Mouse (Mus musculus) neural tube, embryonic 15.5 days (tissue): Measurements from ENCODE around the gene Grin2b. TPM values are rescaled to one million over a fixed set of nuclear protein-coding genes. Genes with fewer than 3 reads are reported as not detected.

Experiments
- ATAC-seq: fragments of 200-750 bp; cut with Nextera tagmentation; 2 replicates; pipeline ENCODE4 v1.8.0; 2017; ENCODE audit warnings: mild to moderate bottlenecking, moderate TSS enrichment, moderate library complexity; ENCODE audit not compliant: low FRiP score
- H3K27ac ChIP-seq: fragments of 300-500 bp; sonication (generic); replicated peaks from 2 replicates; pipeline ENCODE4 v1.5.1; 2015; ENCODE audit warnings: mild to moderate bottlenecking, inconsistent platforms
- H3K27me3 ChIP-seq: fragments of 300-500 bp; sonication (generic); replicated peaks from 2 replicates; pipeline ENCODE4 v1.6.1; 2015; ENCODE audit warnings: inconsistent platforms
- H3K36me3 ChIP-seq: fragments of 300-500 bp; sonication (generic); 2 replicates; pipeline ENCODE4 v1.6.1; 2015; ENCODE audit warnings: inconsistent platforms
- H3K4me1 ChIP-seq: fragments of 300-500 bp; sonication (generic); 2 replicates; pipeline ENCODE4 v1.6.1; 2015; ENCODE audit warnings: inconsistent platforms
- H3K4me2 ChIP-seq: fragments of 300-500 bp; sonication (generic); 2 replicates; pipeline ENCODE4 v1.6.1; 2015; ENCODE audit warnings: inconsistent platforms, mild to moderate bottlenecking, moderate library complexity
- H3K4me3 ChIP-seq: fragments of 300-500 bp; sonication (generic); replicated peaks from 2 replicates; pipeline ENCODE4 v1.5.1; 2015; ENCODE audit warnings: mild to moderate bottlenecking, inconsistent platforms
- H3K9ac ChIP-seq: fragments of 300-500 bp; sonication (generic); replicated peaks from 2 replicates; pipeline ENCODE4 v1.6.1; 2015; ENCODE audit warnings: mild to moderate bottlenecking, inconsistent platforms
- H3K9me3 ChIP-seq: fragments of 300-500 bp; sonication (generic); replicated peaks from 2 replicates; pipeline ENCODE4 v1.6.1; 2016; ENCODE audit warnings: inconsistent platforms
- WGBS: fragments of 180-500 bp; shearing (Covaris S2); methylation state at CpG from one replicate; pipeline ENCODE4 v1.1.7; 2015; ENCODE audit warnings: mixed read lengths; 5-methylcytosine and 5-hydroxymethylcytosine counted together
- polyA plus RNA-seq: library from polyadenylated mRNA; unstranded; fragments of >200 nt; fragmentation: Nextera tagmentation; extraction: Ambion mirVana; gene quantifications from 2 replicates; pipeline ENCODE4 v1.2.1, GENCODE M21; 2015

Gene Grin2b
- polyA plus RNA-seq, 1 experiment from 2014 or later = 82.8 TPM

DNA sequence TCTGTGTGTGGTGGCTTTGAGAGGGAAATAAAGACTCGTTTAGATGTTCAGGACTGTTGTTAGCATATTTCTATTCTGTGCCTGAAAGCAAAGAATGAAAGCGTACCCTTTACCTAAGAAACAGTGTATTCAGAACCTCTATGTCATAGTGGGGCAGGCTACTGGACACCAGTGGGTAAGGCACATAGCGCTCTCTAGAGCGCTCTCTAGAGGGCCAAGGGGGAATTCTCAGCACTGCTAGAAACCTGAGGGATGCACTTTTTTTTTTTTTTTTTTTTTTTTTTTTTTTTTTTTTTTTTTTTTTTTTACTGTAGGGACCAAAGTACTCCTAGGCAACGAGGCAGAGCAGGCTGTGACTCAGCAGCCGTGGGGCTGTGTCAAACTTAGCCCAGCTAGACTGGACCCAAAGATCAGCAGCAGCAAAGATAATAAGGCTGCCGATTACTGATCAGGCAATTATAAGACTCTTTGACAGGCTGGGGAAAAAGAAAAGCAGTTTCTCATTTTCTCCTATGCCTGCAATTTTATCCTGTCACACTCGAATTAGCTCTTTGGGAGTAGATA is 297.1 kb downstream of the Grin2b start:
- Histone ChIP-seq H3K36me3 (no peaks in the 10 kb centered on the region), H3K9ac (no peak overlapping the region), H3K27me3 (no peaks in the 10 kb centered on the region), H3K9me3 (no peaks in the 10 kb centered on the region), H3K27ac (no peak overlapping the region), H3K4me2 (no peak overlapping the region), H3K4me1 (0 out of 2 replicates have a peak, but pooled peaks cover 6% of the 10 kb centered on the region), H3K4me3 (no peak overlapping the region)
- no peak for ATAC-seq
- 66% methylated on average over 8 of the region's 8 CpGs for WGBS

DNA sequence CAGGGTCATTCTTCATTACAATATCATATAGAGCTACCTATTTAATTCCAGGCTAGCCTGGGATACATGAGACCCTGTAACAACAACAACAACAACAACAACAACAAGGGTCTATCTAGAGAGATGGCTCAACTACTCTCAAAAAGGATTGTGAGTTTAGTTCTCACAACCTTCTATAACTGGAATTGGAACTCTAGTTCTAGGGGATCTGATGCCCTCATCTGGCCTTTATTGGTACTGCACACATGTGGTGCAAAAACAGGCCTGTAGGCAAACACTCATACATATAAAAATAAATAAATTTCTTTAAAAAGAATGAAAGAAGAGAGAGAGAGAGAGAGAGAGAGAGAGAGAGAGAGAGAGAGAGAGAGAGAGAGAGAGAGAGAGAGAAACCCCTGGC is 298.7 kb downstream of the Grin2b start:
- H3K27ac ChIP-seq = no peak overlapping the region
- peaks cover 14% of the 10 kb centered on the region; the same call in 1 of the 2 replicates for H3K4me1 ChIP-seq
- H3K9ac ChIP-seq = no peak overlapping the region
- ATAC-seq = no peak
- no peaks in the 10 kb centered on the region for H3K9me3 ChIP-seq
- H3K36me3 ChIP-seq = no peaks in the 10 kb centered on the region
- no peak overlapping the region for H3K4me2 ChIP-seq
- no peaks in the 10 kb centered on the region for H3K27me3 ChIP-seq
- no peak overlapping the region for H3K4me3 ChIP-seq

DNA sequence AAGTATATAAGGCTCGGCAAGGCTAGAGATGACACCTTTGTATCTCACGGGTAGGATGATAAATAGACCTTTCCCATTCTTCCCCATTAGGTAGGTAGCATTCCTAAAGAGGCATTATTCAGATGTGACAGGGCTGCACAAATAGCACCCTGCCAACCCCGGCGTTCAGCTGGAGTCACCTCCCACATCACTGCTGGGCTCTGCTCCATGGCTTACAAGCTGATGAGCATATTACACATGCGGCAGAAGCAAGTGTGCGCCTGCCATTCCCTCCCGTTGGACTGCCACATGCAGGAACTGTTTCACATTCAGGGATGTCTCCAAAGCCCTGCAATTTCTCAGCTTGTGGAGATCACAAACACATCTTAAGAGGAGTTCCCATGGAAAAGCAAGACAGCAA is 307.5 kb downstream of the Grin2b start:
- no peak overlapping the region for H3K4me2 ChIP-seq
- no peaks in the 10 kb centered on the region for H3K9me3 ChIP-seq
- no peaks in the 10 kb centered on the region for H3K36me3 ChIP-seq
- H3K27me3 ChIP-seq = no peaks in the 10 kb centered on the region
- no peak overlapping the region for H3K4me3 ChIP-seq
- H3K9ac ChIP-seq = no peak overlapping the region
- ATAC-seq = no peak
- 64% methylated on average over 7 of the region's 7 CpGs for WGBS
- peaks cover 11% of the 10 kb centered on the region; the same call in 1 of the 2 replicates for H3K4me1 ChIP-seq
- H3K27ac ChIP-seq = no peak overlapping the region

DNA sequence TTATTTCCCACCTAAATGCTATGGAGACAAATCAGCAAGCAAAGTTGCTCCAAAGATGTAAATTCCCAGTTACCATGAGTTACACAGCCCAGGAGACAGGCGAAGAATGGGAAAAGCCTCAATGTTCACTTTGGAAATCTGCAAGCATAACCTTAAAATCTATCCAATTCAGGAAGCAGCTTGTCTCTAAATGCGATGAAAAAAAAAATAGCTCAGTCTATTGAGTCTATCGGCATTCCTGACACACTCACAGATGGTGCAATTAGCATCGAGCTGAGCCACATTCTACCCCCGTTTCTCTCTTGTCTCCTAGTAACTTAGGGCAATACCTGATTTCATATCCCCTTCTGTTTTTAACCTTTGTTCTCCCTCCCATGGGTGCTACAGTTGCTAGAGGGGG is 309.3 kb downstream of the Grin2b start:
- H3K36me3 ChIP-seq = no peaks in the 10 kb centered on the region
- no peak overlapping the region for H3K4me2 ChIP-seq
- 0 out of 2 replicates have a peak overlapping the region, but pooled peaks have one; percentile 14 for H3K27ac ChIP-seq
- no peaks in the 10 kb centered on the region for H3K9me3 ChIP-seq
- H3K4me1 ChIP-seq = peaks cover 21% of the 10 kb centered on the region
- no peak for ATAC-seq
- no peaks in the 10 kb centered on the region for H3K27me3 ChIP-seq
- no peak overlapping the region for H3K4me3 ChIP-seq
- 56% methylated on average over 5 of the region's 5 CpGs for WGBS
- no peak overlapping the region for H3K9ac ChIP-seq

DNA sequence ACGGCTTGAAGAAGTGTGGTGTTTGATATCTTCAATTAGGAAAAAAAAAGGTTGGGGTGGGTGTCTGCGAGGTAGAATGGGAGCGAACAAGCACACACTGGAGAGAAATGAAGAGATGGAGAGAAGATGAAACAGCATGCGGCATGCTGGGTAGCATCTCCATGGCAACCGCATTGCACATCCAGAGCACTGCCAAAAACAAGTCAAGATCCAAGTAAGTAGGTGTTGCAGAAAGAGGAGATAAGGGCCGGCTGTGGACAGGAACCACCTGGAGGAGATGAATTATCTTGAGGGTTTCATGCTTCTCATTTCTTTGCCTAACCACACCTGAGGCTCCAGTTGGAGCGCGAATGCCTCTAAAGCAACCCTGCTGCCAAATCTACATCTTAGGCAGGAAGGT is 313.8 kb downstream of the Grin2b start:
- H3K36me3 ChIP-seq = no peaks in the 10 kb centered on the region
- ATAC-seq = peak; percentile 83
- peak overlapping the region; percentile 72 for H3K27ac ChIP-seq
- H3K4me2 ChIP-seq = peak overlapping the region; percentile 22
- peaks cover 26% of the 10 kb centered on the region for H3K4me1 ChIP-seq
- H3K9ac ChIP-seq = no peak overlapping the region
- H3K9me3 ChIP-seq = no peaks in the 10 kb centered on the region
- WGBS = 39% methylated on average over 8 of the region's 8 CpGs
- no peaks in the 10 kb centered on the region for H3K27me3 ChIP-seq
- no peak overlapping the region for H3K4me3 ChIP-seq

DNA sequence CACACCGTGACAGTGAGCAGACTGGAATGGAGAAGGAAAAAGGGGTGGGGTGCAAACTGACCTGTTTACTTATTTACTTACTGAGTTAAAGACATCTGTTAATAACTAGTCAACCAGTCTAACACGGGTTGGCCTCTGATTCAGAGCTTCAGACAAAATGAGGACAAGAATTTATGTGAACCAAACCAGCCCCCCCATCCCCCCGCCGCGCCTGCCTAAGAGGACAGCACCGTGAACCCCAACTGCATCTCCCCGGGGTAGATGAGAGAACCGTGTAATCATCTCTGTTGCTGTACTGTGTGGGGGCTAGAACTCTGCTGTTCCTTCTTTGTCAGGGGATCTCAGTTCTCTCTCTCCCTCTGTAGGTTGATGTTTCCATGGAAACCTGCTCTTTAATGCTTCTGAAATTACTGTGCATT is 319.1 kb downstream of the Grin2b start:
- H3K4me1 ChIP-seq = peaks cover 17% of the 10 kb centered on the region
- 38% methylated on average over 8 of the region's 8 CpGs for WGBS
- H3K4me3 ChIP-seq = no peak overlapping the region
- no peak overlapping the region for H3K9ac ChIP-seq
- no peaks in the 10 kb centered on the region for H3K9me3 ChIP-seq
- H3K36me3 ChIP-seq = no peaks in the 10 kb centered on the region
- 0 out of 2 replicates have a peak overlapping the region, but pooled peaks have one; percentile 17 for H3K4me2 ChIP-seq
- no peaks in the 10 kb centered on the region for H3K27me3 ChIP-seq
- ATAC-seq = no peak; the same call in 1 of the 2 replicates
- H3K27ac ChIP-seq = no peak overlapping the region

DNA sequence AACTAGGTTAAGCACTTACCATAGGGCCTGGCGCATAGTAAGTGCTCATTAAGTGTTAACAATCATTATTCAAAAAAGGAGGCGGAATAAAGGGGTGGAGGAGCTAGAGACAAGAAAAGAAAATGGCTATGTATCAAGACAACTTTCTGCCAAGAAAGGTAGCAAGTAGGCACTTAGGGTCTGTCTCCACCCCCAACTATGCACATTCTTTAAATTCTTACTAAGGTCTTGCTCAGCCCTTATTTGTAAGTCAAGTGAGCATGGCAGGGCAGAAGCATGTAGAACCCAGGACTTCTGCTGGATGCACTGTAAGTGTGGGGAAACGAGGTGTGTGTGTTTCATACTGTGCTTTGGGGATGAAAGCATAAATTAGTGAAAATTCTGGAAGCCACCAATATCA is 329.6 kb downstream of the Grin2b start:
- H3K36me3 ChIP-seq = no peaks in the 10 kb centered on the region
- WGBS = 85% methylated on average over 3 of the region's 3 CpGs
- no peaks in the 10 kb centered on the region for H3K27me3 ChIP-seq
- no peak overlapping the region for H3K4me2 ChIP-seq
- no peak overlapping the region for H3K9ac ChIP-seq
- no peak overlapping the region for H3K4me3 ChIP-seq
- H3K27ac ChIP-seq = no peak overlapping the region
- no peak for ATAC-seq
- H3K4me1 ChIP-seq = no peaks in the 10 kb centered on the region
- H3K9me3 ChIP-seq = no peaks in the 10 kb centered on the region

DNA sequence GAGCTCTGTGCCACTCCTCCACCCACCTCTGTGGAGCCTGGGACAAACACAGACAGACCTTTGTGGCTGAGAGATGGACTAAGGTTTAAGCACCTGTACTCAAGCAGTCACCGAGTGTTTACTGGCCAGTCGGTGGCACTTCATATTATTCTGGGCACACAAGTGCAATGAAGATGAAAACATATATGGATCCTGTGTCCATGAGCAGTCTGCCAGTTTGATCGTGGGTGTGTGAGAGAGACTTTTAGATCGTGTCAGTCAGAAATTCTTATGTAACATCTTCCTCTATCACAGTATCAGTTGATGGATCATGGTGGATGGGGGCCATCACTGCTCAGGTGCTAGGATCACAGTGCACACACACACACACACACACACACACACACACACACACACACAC is 337.0 kb downstream of the Grin2b start:
- Histone ChIP-seq H3K4me3 (no peak overlapping the region), H3K9me3 (no peaks in the 10 kb centered on the region), H3K27ac (no peak overlapping the region), H3K4me2 (no peak overlapping the region), H3K9ac (no peak overlapping the region), H3K36me3 (no peaks in the 10 kb centered on the region), H3K27me3 (no peaks in the 10 kb centered on the region), H3K4me1 (peaks cover 10% of the 10 kb centered on the region)
- 90% methylated on average over 4 of the region's 4 CpGs for WGBS
- ATAC-seq = no peak

DNA sequence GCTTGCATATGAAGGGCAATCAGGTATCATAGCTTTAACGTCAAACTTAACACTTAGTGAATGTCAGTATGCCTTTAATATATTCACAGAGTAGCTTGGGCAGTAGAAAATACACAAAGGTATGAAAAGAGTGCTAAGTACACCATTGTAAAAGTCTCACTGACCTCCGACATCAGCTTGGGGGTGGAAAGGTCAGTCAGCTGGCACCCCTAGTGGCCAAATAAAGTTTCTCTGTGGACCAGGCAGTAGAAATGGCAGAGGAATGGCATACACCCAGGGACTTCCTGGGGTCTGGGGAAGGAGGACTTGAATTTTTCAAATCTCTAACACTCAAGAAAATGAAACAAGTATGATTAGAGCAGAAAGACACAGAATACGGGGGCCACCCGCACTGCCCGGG is 339.8 kb downstream of the Grin2b start:
- no peak overlapping the region for H3K9ac ChIP-seq
- H3K4me3 ChIP-seq = no peak overlapping the region
- H3K27ac ChIP-seq = no peak overlapping the region
- ATAC-seq = no peak
- H3K4me2 ChIP-seq = no peak overlapping the region
- no peaks in the 10 kb centered on the region for H3K9me3 ChIP-seq
- 71% methylated on average over 5 of the region's 5 CpGs for WGBS
- peaks cover 19% of the 10 kb centered on the region for H3K4me1 ChIP-seq
- no peaks in the 10 kb centered on the region for H3K36me3 ChIP-seq
- H3K27me3 ChIP-seq = no peaks in the 10 kb centered on the region

DNA sequence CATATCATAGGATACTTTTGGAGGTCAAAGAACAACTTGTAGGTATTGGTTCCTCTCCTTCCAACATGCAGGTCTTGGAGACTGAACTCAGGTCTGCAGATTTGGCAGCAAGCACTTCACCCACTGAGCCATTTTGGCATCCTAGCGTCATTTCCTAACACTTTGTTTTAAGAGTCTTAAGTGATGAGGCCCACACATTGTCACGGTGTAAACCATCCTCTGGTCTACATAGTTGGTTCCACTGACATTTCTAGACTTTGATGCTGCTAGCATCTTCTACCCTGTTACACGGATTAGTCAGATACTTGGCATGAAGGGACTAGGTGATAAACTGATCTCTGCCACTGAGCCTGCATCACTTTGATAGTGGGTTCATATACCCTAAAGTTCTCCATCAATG is 341.3 kb downstream of the Grin2b start:
- Histone ChIP-seq H3K27me3 (no peaks in the 10 kb centered on the region), H3K4me2 (no peak overlapping the region), H3K4me3 (no peak overlapping the region), H3K27ac (no peak overlapping the region), H3K36me3 (no peaks in the 10 kb centered on the region), H3K4me1 (peaks cover 13% of the 10 kb centered on the region), H3K9me3 (no peaks in the 10 kb centered on the region), H3K9ac (no peak overlapping the region)
- ATAC-seq = no peak
- WGBS = 87% methylated on average over 3 of the region's 3 CpGs

DNA sequence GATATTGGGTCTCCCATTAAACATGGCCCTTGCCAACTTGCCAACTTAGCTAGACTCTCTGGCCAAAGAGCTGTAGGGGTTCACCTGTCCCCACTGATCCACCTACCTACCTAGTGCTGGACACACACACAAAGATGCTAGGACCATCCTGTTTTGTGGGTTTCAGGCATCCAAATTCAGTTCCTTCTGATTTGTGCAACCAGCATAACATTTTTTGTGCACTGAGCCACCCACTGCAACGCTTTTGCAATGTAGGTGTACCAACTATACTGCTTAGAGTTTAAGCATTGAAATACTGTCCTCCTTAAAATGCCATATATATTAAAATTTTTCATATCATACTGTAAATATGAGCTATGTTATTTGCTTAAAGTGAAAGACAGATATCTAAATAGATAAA is 342.3 kb downstream of the Grin2b start:
- no peak overlapping the region for H3K4me3 ChIP-seq
- no peak overlapping the region for H3K4me2 ChIP-seq
- H3K27me3 ChIP-seq = no peaks in the 10 kb centered on the region
- no peak overlapping the region for H3K27ac ChIP-seq
- ATAC-seq = no peak
- no peaks in the 10 kb centered on the region for H3K36me3 ChIP-seq
- H3K9me3 ChIP-seq = no peaks in the 10 kb centered on the region
- H3K4me1 ChIP-seq = peaks cover 12% of the 10 kb centered on the region
- WGBS = 91% methylated on average over 1 of the region's 1 CpGs
- H3K9ac ChIP-seq = no peak overlapping the region

DNA sequence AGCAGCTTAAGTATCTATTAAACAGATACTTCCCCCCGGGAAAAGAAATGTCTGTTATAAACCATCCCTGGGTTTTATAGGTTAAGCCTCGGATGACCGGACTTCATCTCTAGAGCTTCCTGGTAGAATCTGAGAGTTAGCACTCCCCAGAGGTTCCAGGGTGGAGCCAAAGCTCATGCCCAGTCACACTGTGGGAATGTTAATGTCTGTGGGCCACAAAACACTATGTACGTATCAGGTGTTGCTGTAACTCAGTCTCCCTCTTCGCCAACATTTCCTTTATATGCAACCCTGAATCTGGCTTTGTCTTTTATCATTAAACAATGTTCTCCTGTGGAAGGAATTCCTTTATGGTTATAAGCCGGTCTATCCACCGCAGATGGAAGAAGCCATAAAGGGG is 343.9 kb downstream of the Grin2b start:
- H3K27ac ChIP-seq = no peak overlapping the region
- 68% methylated on average over 7 of the region's 7 CpGs for WGBS
- ATAC-seq = no peak

More for the DNA sequence above, 343.9 kb downstream of the Grin2b start:
- H3K4me2 ChIP-seq = no peak overlapping the region
- H3K4me3 ChIP-seq = no peak overlapping the region
- H3K27me3 ChIP-seq = no peaks in the 10 kb centered on the region
- peaks cover 12% of the 10 kb centered on the region for H3K4me1 ChIP-seq
- no peaks in the 10 kb centered on the region for H3K9me3 ChIP-seq
- H3K36me3 ChIP-seq = no peaks in the 10 kb centered on the region
- no peak overlapping the region for H3K9ac ChIP-seq
